Mouse (Mus musculus): ENCODE results near the gene Gpr18.

The Gpr18 gene

DNA sequence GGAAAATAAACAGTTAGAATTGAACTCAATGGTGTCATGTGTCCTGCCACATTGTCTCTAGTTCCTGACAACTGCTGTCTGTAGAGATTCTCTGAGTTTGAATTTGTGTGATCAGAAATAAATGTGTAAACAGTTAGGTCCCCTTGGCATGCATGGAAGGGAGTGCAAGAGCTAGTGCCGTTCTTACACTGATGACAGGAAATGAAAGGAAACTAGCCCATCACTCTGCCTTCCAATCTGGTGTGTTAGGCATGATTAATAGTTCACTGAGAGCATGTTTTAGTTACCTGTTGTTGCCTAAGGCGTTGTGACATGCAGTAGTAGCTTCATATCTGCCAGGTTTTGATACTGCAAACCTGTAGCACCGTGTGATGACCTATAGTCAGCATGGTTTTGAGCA is 32.4 kb upstream of the Gpr18 start:
- DNase-seq, result no peak

DNA sequence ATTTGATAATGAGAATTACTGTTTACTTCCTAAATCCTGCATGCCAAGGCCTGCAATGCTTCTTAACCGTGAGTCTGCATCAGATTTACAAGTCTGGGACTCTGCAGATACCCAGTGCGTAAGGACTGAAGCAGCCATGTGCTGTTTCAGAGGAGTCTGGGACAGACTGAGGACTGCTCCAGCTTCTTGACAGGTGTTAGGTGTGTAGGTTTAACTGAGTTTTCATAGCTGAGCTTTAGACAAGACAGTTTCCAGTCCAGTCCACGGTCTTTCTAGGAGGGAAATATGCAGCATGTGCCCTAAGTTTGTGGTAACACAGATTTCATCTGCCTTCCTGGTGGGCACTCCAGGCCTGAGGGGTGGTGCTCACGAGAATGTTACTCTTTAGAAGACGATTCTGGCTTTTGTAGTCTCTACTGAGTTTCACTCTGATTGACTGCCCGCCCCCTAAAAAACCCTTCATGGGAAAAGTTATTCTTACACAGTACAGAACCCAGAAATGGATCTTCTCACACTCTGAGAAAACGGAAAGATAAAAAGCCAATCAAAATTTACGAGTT is 31.7 kb upstream of the Gpr18 start:
- no peak for DNase-seq

DNA sequence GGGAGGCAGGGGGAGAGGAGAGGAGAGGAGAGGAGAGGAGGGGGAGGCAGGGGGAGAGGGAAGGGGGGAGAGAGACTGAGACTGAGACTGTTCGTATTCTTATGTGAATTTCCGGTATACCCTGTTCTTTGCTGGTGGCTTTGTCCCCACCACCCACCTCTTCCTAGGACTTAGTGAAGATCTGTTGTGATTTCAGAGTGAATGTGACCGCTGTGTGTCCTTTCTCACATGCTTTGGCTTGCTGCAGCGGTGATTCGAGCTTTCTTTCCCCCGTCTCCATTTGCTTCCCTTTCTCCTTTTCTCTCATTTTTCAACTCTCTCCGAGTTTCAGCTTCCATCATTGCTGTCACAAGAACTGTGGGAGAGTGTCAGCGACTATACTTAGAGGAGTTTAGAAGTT is 31.1 kb upstream of the Gpr18 start:
- no peak for DNase-seq

DNA sequence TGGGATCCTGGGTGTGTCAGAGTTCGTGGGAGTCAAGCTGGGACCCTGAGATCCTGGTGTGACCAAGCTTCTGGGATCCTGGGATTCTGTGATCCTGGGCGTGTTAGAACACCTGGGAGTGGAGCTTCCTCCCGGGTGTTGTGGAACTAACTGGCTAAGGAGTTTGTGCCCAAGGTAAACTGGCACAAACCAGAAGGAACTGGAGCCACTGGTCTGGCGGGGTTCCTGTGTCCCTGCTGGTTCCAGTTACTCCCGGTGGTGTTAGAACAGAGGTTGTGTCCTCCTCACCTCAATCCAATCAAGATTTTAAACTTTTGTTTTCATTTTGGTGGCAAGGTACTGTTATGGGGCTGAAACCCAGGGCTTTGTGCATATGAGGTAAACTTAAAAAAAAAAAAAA is 30.6 kb upstream of the Gpr18 start:
- no peak for DNase-seq

DNA sequence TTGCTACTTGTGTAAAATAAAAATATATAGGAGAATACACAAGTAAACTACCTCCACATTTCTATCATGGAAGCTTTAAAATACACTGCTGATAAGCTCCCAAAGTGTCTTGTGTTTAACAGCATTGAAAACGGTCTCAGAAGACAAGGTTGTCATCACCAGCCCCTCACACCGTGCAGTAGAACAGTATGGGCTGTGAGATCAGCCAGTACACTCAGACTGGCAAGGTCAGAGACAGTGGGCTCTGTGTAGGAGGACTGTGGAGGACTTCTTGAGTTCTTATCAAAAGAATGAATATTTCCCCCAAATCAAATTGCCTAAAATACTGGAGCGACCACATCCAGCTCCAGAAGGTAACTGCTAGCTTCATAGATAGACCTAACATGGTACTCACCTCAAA is 24.0 kb upstream of the Gpr18 start:
- DNase-seq, result no peak

DNA sequence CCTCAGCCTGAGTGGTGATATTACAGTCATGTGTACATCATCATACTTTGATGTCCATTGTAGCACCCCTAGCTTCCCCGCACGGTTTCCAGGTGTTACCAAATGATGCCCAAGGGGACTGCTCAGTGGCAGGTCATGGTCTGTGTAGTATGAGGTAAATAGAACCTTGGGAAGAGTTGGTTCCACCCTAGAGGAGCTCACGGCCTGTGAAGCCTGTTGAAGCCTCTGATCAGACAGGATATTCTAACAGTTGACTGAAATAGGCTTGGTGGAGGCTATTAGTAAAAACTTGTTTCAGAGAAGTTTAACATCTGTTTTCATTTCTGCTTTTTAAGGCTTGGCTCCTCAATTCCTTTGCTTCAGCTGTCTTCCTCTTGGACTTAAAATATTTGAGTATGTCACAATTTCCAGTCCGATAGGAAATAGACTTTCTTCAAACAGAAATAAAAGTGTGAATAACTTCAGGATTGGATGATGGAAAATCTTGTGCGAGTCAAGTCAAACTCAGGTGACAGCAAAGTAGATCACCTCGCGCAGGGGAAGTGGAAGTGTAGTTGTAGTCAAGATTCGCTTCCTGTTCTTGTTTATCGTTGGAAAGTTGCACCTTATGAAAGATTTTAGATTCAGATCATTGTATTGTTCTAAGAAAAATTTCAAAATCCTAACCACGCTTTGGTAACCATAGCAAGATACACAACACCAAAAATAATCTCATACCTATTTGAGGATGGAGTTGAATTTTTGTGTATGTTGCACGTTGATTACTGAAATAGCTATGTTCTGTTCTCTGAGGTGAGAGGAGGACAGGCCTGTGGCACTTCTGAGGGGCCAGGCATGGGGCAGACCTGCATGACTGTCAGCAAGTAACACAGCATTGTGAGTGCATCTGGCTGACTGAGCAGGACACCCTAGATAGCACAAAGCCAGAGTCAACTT is 22.9 kb upstream of the Gpr18 start:
- DNase-seq, result no peak

DNA sequence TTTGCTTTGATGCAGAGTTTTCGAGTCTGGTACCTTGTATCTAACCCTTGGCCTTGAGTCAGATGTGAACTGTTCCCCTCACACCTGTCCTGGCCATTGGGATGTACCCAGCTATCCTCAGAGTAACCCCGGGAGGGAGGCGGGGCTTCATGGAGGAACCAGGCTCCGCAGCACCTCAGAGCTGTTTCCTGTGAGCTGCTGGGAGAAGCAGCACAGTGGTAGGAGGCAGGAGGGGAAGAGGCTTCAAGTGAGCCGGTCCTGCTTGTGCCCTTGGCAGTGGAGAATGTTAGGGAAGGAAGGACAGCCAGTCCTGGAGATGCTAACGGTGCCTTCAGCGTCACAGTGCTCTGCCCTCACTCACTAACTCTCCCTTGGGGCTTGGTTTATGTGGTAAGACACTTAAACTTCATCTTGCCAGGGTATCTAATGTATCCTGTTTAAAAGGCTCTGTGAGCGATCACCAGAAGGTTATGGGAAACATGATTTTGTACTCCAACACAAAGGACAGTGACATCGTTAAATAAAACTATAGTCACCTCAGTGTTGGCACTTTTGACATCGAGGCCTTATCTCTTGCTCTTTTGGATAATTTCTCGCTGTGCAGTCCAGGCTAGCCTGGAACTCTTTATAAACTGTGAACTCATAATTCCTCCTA is 22.1 kb upstream of the Gpr18 start:
- no peak for DNase-seq

DNA sequence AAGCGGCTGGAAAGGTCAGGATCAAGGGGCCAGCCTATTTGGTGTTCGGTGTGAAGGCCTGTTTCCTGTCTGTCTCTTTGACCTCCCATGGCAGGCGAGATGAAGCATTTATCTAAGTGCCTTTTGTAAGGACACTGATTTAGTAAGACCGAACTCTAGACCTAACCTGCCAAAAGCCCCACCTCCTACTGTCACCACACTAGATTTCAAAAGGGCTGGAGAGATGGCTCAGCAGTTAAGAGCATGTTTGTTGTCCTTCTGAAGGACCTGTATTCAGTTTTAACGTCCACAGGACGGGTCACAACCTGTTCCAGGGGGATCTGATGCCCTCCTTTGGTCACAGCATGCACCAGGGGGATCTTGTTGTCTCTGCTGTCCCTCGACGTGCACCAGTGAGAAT is 21.3 kb upstream of the Gpr18 start:
- DNase-seq, result no peak

DNA sequence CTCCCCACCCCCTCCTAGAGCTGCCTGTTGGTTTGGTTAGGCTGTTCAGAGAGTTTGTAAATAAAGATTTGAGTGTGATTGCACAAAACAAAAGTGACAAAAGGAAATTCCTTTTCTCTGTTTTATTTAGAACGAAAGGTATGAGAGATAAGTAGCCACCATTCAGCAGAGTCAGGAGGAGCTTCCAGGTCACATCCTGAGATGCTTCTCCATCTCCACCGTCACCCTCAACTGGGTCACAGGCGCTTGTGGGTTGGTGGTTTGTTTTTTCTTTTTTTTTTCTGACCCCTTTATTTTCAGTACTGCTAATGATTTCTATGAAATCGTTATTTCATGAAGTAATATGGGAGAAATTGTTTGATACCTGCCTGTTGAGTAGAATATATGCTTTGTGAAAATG is 20.8 kb upstream of the Gpr18 start:
- no peak for DNase-seq

DNA sequence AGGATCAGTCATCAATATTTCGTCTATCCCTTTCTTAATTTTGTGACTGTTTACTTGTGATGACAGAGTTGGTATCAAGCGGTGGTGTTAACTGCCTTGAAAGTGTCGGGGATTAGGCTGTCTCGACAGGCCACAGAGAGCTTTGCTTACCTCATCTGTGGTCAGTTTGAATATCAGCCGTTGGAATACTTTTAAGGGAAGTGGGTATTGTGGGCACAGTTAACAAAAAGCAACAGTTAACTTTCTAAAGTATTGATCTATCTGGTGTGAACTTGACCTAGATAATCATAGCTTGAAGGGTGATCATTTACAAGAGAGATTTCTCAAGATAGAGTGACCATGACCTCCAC is 19.0 kb upstream of the Gpr18 start:
- DNase-seq, result no peak

DNA sequence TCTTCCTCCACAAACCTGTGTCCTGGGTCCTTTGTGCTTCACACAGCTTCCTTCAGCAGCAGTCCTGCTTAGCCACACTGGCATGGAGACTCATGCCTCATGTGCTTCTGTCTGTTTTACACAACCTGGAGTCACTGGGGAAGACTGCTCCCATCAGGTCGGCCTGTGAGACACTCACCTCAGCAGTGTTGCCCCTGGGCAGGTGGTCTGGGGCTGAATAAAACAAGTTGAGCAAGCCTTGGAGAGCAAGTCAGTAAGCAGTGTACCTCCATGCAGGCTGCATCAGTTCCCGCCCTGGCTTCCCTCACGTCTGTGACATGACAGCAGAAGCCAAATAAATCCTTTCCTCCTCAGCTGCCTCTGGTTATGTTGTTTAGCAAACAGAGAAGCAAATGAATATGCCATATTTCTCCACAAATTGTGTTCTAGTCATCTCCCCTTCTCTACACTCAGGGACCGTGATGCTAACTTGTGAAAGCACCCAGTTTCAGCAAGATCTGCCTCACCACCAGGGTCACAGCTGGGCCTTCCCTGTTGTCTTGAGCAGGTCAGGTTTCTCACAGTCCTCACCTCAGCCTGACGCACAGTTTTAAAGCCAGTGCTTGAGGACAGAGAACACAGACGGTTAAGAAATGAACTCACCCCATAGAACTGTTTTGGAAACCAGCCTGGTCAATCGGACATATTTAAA is 18.5 kb upstream of the Gpr18 start:
- DNase-seq, result no peak

DNA sequence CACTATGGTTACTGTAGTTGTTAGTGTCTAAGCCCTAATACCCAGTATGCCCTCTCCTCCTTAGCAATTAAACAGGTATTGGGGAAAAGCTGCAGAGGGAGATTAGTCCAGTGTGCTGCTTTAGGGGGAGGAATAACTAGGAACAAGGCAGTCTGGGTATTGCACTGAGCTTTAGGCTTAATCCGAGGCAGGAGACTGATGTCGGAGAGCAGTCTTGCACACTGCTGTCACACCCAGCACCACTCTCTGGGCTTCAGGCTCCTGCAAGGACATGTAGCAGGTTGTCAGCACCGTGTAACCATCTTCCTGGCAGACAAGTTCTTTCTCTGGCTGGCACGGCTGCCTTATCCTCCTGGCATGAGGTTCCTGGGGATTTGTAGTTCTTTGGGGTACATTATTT is 16.6 kb upstream of the Gpr18 start:
- DNase-seq, result no peak

DNA sequence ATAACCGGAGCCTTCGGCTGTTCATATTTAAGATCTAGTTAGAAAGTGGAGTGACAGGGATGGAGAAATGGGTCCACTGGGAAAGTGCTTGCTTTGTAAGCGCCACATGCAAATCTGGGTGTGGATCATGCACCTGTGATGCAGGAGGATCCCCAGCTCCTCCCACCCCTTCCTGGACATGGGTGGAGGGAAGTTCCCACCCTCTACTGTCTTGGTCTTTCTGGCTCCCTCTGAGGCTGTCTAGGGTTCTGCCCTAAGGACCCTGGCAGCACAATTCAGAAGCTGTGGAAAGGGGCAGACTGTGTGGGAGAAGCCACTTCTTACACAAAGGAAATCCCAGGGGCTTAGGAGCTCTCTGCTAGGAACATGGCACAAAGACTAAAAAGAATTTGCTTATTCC is 16.0 kb upstream of the Gpr18 start:
- DNase-seq, result no peak

DNA sequence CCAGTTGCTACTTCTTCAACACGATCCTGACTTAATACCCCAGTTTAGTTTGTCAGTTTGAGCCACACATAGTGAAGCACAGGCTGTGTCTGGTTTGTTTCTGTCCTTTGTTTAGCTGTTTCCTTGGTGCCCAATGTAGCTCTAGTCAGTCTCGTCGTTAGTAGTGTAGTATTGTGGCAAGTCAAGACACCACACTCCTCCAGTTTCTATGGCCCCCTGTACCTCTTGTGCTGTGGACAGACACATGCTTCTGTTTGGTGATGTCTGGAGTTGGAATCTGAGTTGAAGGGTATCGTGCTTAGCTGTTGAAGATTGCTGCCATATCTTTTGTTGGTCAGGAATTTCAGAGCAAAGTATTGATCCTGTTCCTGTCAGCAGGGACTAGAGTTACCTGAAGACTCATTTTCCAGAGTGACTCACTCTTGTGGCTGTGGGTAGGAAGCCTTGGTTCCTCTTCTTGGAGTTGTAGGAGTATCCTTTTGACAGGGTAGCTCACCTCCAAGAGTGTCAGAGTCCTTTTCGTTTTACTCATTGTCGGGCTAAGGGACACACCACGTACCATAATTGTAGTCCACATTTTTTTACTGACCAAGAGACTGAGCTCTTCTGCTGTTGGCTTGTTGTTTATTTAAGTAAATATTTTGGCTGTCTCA is 15.3 kb upstream of the Gpr18 start:
- no peak for DNase-seq

DNA sequence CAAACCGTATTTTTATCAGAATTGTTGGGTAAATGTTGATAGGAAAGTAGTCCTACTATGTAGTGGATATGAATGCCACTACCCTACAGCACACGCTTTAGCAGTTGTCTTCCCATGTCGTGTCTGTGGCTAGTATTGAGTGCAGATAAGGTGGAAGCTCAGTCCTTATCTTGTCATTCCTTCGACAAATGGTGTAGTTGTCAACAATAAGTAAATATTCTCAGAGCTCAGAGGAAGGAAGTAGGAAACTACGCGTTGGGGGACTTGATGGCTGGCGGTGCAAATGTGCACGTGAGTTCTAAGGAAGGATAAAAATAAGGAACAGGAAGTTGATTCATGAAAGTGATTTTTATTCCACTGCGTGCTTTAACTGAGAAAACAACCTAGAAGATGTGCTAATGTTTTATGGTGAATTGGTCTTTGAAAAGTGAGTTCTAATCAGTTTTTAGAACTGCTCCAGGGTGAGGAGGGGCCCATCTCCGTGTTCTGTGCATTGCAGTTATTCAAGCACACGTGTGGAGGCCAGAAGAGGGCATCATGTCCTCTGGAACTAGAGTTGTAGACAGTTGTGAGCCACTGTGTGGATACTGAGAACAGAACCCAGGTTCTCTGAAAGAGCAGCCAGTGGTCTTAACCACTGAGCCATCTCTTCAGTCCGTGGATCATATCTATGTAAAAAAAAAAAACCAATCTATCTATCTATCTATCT is 13.8 kb upstream of the Gpr18 start:
- no peak for DNase-seq

DNA sequence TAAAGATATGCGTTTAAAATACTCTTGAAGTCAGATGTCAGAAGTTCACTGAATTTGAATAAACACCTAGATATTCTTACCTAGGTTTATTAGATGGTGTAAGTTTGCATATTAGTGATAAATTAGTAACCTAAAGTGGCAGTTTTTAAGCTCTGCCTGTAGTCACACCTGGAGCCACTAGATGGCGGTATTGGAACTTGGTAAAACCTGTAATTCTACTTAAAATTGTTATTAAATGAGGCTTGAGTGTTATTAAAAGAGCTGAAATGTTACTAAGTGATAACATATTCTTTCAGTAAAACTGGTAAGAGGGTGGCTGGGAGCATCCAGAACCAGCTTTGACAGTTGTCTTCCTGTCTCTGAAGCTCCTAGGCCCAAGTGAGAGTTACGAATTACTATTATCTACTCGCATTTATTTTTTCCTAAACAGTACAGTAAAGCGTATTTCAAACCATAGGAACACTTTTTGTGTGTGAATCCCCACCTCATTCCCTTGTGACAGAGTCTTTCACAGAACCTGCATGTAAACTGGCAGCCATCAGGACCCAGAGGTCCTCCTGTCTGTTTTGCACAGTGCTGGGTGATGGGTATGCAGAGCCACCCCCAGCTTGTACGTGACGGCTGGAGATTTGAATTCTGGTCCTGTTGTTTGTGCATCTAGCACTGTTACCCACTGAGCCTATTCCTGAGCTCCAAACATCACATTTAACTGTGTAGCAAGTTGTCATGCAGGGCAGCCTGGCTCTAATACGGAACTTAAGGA is 13.0 kb upstream of the Gpr18 start:
- DNase-seq, result no peak

DNA sequence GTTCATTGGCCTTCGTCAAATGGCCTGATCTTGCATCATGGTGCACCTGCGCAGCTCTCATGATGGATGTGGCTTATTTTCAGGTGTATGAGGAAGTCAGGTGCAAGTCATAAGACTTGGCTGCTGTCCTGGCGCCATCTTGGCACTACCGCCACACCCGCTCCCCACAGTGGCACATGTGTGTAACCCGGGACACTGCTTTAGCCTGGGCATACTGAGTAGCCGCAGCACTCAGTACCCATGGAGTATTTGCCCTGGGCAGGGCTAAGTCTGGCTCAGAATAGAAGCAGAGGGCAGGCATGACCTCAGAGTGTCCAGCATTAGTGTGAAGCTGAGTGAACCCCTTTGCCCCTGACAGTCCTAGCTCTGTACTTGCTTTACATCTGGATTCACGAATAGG is 11.9 kb upstream of the Gpr18 start:
- DNase-seq, result no peak

DNA sequence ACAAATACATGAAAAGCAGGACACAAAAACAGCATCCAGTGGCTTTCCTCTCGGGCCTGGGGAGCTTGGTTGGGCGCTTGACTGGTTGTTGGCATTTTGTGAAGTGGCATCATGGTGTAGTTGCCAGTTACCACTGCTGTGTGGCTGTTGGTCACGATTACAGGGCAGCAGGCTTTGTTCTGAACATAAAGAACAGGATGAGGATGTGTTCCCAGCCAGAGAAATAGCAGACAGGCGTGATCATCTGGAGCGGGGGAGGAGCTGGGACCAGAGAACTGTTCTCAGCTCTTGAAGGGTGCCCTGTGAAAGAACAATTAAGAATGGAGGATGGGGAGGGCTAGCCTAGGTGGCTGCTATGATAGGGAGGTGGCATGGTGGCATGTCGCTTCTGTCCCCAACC is 11.3 kb upstream of the Gpr18 start:
- DNase-seq, result no peak

DNA sequence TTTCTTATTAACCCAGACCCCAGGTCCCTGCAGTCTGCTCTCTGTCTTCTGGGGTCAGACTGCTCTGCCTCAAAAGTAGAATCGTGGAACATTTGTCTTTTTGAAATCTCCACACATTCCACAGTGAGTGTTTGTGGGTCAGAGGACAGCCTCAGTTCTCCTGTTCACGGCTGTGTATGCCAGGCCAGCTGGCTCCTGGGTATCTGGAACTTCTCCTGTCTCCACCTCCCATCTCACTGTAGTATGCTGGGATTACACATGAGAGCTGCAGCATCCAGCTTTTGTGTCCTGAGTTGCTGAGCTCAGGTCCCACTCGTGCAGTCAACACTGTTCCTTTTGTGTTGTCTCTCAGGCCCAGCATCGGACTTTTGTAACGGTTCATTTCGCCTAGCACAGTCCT is 9.3 kb upstream of the Gpr18 start:
- DNase-seq, result no peak

DNA sequence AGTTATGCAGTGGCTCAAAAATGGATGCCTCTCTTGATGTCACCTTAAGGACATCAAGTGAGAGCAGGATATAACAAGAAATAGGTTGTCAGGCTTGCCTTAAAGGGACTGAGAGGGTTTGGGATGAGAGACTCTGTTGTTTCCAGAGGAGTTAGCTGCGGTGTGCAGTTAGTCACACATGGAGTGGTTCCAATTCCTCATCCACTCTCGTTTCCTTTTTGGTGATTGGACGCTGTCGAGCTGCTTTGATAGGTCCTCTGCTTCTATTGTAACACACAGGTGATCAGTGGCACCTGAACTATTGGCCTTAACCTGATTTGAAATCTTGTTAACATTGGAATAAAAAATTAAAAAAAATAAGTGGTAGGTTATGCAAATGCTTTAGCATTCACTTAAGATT is 7.2 kb upstream of the Gpr18 start:
- no peak for DNase-seq

DNA sequence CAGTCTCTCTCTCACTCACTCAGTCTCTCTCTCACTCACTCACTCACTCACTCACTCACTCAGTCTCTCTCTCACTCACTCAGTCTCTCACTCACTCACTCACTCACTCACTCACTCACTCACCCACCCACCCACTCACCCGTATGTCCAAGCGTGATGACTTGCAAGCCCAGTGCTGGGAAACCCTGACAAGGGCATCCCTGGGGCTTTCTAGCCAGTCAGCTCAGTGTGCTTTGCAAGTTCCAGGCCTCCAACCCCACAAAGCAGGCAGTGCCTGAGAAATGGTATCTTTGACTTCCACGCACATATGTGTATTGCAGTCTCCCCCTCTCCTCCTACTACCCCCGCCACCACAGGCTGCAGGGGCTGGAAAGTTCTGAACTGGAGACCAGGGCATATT is 6.4 kb upstream of the Gpr18 start:
- no peak for DNase-seq

All from cerebellum, adult 11-12 months (tissue).